Mouse (Mus musculus): ENCODE measurements at regions not wholly inside any gene's neighbourhood (a gene's known extent, or its start where the extent isn't known, plus 50 kb on each side); places are given as distances from the start of the nearest gene placed in this dataset.

DNA sequence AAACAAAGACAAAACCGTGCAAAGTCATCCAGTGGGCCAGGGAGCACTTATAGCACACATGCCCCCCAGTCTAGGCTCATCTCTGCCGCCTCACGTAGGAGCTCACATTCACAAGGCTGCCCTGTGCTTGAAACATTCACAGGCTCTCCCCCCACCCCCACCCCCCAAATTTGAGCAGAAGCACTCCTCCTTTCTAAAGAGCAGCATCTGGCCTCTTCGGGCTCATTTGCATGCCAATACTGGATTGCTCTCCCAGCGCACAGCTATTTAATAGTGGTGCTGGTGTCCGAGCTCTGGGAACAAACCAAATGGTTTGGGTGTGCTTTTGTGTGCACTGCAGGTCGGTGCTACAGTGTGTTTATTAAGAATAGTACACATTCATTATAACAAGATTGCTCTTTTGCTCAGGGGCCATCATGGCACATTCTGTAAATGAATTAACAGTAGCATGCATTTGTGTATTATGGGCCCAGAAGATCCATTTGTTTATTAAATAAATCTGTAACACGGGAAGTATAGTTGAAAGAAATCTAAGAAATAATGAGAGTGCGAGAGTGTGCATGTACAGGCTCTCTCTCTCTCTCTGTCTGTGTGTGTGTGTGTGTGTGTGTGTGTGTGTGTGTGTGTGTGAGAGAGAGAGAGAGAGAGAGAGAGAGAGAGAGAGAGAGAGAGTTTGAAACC, 108.3 kb upstream of the Zeb2 start:
- DNase-seq (ENCODE audit: low read depth, low spot score) = no peak
- no peaks in the 10 kb centered on the region for H3K27me3 ChIP-seq (ENCODE audit: control insufficient read depth, insufficient read depth, low read length, poor library complexity, severe bottlenecking)
- no peaks in the 10 kb centered on the region for H3K36me3 ChIP-seq (ENCODE audit: control insufficient read depth, insufficient read depth, low read length, poor library complexity, severe bottlenecking)

DNA sequence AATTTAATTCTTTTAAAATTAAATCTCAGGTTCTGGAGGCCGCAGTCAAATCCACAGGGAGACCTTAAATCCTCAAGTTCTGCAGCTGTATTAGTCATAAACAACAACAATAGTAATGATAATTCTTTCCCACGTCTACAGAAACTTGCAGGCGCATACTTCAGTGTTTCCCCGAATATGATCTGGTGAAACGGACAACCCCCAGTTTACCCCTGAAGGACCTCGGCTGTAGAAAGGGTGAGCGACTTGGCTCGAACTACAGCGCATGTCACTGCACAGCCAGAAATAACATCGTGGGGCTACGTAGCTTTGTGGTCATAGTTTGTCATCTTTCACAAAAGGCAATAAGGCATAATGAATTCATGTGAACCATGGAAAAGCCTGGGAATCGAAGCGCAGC, 105.0 kb upstream of the Zeb2 start:
- Histone ChIP-seq H3K36me3 (ENCODE audit: control insufficient read depth, insufficient read depth, low read length, poor library complexity, severe bottlenecking) (no peaks in the 10 kb centered on the region), H3K27me3 (ENCODE audit: control insufficient read depth, insufficient read depth, low read length, poor library complexity, severe bottlenecking) (no peaks in the 10 kb centered on the region)
- no peak for DNase-seq (ENCODE audit: low read depth, low spot score)

DNA sequence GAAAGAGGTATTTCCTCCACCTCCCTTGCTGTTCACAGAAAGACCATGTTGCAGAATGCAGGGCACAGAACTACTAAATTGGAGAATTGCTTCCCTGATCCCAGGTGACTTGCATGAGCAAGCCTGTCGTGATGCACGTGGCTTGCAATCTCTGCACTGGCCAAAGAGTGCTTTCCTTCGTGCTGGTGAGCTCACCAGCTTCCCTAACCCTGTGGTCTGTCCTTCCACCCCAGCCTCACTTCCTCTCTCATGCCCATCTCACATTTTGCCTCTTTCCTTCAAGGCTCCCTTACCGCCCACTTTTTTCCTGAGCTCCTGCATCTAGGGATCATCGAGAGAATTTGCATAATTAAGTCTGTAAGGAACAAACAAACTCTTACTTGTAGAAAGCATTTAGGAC, 102.7 kb upstream of the Zeb2 start:
- DNase-seq (ENCODE audit: low read depth, low spot score) = no peak
- Histone ChIP-seq H3K36me3 (ENCODE audit: control insufficient read depth, insufficient read depth, low read length, poor library complexity, severe bottlenecking) (no peaks in the 10 kb centered on the region), H3K27me3 (ENCODE audit: control insufficient read depth, insufficient read depth, low read length, poor library complexity, severe bottlenecking) (no peaks in the 10 kb centered on the region)

DNA sequence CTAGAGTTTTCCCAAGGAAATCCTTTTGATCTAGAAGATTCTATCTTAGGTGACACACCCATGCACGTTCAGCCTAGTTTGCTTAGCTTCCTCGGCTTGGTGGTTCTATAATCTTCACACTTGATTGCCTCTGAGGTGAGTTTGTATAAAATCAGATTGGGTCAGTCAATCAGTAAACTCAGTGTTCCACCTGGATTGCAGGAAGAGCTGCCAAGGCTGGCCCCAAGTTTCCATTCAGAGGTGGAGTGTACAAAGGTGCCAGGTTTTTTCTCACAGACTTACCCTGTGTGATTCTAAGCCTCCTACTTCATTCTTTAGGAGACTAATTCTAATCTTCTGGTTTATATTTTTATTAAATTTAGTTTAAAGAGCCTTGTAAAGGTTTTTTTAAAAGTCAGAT, 95.6 kb upstream of the Zeb2 start:
- no peak for DNase-seq (ENCODE audit: low read depth, low spot score)
- no peaks in the 10 kb centered on the region for H3K36me3 ChIP-seq (ENCODE audit: control insufficient read depth, insufficient read depth, low read length, poor library complexity, severe bottlenecking)
- H3K27me3 ChIP-seq (ENCODE audit: control insufficient read depth, insufficient read depth, low read length, poor library complexity, severe bottlenecking) = no peaks in the 10 kb centered on the region

DNA sequence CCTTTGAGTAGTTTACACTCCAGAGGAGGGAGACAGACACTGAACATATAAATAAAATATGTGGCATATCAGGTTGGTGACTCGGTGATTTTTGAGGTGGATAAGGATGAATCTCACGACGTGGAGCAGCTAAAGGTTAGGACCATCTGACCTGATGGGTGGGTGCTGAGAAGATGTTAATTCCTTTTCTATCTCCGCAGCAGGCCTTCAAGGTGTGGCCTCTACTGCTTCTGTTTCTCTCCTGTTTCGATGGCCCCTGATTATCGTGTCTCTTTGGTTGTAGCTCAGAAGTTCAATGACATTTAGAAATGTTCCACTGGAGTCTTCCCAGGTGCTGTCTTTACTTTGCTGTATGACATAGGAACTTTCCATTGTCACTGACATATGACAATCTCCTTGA, 91.3 kb upstream of the Zeb2 start:
- H3K36me3 ChIP-seq (ENCODE audit: control insufficient read depth, insufficient read depth, low read length, poor library complexity, severe bottlenecking) = no peaks in the 10 kb centered on the region
- H3K27me3 ChIP-seq (ENCODE audit: control insufficient read depth, insufficient read depth, low read length, poor library complexity, severe bottlenecking) = no peaks in the 10 kb centered on the region
- no peak for DNase-seq (ENCODE audit: low read depth, low spot score)

DNA sequence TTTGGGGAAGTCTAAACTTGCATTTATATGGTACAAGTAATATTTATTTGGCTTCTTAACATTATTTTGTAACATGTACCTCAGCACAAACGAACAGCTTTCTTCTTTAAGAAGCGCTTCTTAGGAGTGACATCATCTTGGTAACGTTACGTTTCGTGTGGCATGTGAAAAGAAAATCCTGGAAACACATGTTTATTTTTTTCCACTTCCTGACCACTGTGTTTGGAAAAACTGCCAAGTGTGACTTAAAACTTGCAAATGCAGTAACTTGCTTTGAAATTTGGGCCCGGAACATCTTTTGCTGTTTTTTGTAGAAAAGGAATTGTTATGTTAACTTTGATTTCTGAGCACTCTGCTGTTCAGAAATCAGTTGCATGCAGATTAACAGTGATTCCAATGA, 88.6 kb upstream of the Zeb2 start:
- DNase-seq (ENCODE audit: low read depth, low spot score) = no peak
- H3K27me3 ChIP-seq (ENCODE audit: control insufficient read depth, insufficient read depth, low read length, poor library complexity, severe bottlenecking) = no peaks in the 10 kb centered on the region
- H3K36me3 ChIP-seq (ENCODE audit: control insufficient read depth, insufficient read depth, low read length, poor library complexity, severe bottlenecking) = no peaks in the 10 kb centered on the region

DNA sequence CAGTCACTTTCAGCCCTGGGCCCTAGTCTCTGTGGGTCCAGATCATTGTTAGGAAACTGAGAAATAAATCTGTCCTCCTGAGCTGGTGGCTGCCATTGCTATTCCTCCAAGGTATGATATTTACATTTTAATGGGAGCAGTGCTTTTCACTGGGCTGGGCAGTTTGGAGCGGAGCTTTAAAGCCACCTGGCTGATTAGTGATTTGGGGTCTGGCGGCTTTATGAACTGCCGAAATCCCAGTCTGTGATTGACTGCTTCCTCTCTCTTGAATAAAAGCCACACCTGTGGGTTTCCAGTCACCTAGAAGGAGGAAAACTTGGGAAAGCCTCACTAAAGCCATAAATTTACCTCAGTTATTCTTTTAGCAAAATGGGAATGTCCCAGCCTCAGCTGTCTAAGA, 88.0 kb upstream of the Zeb2 start:
- no peak for DNase-seq (ENCODE audit: low read depth, low spot score)
- no peaks in the 10 kb centered on the region for H3K36me3 ChIP-seq (ENCODE audit: control insufficient read depth, insufficient read depth, low read length, poor library complexity, severe bottlenecking)
- no peaks in the 10 kb centered on the region for H3K27me3 ChIP-seq (ENCODE audit: control insufficient read depth, insufficient read depth, low read length, poor library complexity, severe bottlenecking)

DNA sequence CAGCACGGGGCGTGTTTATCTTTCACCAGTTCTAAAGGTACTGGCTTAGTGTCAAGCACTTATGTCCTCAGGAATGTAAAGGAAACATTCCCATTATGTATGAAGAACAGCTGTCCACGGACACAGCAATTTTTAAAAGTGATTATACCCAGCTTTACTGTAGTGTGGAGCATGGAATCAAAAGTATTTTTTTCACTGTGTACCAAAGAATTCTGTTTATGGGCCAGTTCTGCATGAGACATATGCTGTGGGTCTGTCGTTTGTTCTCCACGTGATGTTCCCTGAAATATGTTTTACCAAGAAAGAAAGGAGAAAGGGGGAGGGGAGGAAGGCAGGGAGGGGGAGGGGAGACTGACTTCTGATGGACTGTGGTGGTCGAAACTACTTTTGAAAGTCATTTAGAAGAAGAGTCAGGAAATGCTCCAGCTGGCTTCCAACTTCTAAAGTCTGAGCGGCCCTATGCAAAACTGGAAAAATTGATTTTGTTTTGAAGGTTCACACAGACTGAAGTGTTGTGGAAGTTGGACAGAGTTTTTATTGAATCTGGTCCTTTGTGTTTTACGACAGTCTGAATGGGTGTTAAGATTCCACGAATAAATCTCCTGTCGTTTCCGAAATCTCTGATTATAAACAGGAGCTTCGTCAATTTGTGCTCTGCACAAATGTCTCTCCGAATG, 80.9 kb upstream of the Zeb2 start:
- H3K27me3 ChIP-seq (ENCODE audit: control insufficient read depth, insufficient read depth, low read length, poor library complexity, severe bottlenecking) = no peaks in the 10 kb centered on the region
- no peaks in the 10 kb centered on the region for H3K36me3 ChIP-seq (ENCODE audit: control insufficient read depth, insufficient read depth, low read length, poor library complexity, severe bottlenecking)
- no peak for DNase-seq (ENCODE audit: low read depth, low spot score)

DNA sequence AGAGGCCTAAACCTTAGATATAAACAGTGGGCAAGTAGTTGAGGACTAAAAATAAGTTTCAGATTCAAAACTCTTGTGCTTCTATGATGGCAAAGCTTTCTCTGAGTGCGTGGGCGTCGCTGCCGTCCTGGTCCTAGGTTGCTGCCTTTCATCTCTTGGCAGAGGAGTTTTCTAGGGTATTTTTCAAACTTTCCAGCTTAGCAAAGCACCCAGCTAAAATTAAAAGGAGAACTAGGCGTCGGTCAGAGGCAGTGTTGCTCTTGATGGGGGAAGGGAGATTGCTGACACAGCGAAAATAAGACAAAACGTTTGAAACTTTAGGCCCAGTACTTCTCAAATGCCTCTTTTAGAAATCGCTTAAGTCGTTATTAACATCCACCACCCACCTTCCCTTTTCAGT, 80.1 kb upstream of the Zeb2 start:
- Histone ChIP-seq H3K27me3 (ENCODE audit: control insufficient read depth, insufficient read depth, low read length, poor library complexity, severe bottlenecking) (no peaks in the 10 kb centered on the region), H3K36me3 (ENCODE audit: control insufficient read depth, insufficient read depth, low read length, poor library complexity, severe bottlenecking) (no peaks in the 10 kb centered on the region)
- peak; percentile 56 for DNase-seq (ENCODE audit: low read depth, low spot score)

DNA sequence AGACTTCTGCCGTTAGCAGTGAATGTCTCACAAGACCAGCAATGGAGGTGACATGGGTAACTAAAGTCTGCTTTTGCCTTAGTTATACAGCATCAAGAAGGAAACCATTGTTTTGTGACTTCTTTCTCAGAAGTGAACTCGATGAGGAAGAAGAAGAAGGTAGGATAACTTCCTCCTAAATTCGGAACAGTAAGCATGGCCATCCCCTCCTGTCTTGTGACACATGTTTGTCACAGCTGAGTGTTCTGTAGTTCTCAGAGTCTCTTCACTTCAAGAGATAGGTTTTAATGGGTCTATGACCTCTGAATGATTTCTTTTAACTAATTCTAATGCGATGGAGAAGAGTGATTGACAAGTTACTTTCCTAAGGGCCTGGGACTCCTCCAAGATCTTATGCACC, 79.3 kb upstream of the Zeb2 start:
- H3K27me3 ChIP-seq (ENCODE audit: control insufficient read depth, insufficient read depth, low read length, poor library complexity, severe bottlenecking) = no peaks in the 10 kb centered on the region
- H3K36me3 ChIP-seq (ENCODE audit: control insufficient read depth, insufficient read depth, low read length, poor library complexity, severe bottlenecking) = no peaks in the 10 kb centered on the region
- DNase-seq (ENCODE audit: low read depth, low spot score) = peak; percentile 65

DNA sequence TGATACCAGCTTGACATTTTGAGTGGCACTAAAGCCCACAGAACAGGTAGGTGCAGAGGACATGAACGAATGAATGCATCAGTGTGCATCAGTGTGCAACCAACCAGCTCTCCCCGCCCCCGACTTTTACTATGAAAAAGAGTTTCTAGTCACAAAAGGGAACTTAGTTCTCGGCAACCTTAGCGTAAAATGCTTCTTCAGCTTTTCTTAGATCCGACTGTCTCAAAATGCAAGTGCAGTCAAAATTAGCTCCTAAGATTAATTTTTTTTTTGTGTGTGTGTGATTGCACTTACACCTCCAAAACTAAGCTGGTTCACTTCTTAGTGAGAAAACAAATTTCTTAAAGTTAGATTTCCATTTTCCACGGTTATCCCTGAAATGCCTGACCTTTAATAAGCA, 77.1 kb upstream of the Zeb2 start:
- H3K27me3 ChIP-seq (ENCODE audit: control insufficient read depth, insufficient read depth, low read length, poor library complexity, severe bottlenecking) = no peaks in the 10 kb centered on the region
- peak; percentile 70 for DNase-seq (ENCODE audit: low read depth, low spot score)
- no peaks in the 10 kb centered on the region for H3K36me3 ChIP-seq (ENCODE audit: control insufficient read depth, insufficient read depth, low read length, poor library complexity, severe bottlenecking)

DNA sequence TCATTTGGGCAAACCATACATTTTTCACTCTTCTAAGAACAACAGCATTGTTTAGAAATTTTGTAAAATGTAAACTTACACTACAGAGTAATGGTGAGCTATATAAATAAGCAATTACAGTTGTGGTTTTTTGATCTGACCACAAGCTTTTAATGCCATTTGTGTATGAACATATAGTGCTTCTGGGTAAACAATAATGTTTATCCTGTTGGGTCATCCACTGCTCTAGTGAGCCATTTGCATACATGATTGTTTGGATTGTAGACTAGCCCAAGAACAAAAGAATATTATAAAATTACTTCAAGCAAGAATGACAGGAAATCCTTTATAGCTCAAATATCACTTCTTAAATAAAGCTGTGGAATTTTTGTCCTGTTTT, 68.4 kb upstream of the Zeb2 start:
- Histone ChIP-seq H3K27me3 (ENCODE audit: control insufficient read depth, insufficient read depth, low read length, poor library complexity, severe bottlenecking) (no peaks in the 10 kb centered on the region), H3K36me3 (ENCODE audit: control insufficient read depth, insufficient read depth, low read length, poor library complexity, severe bottlenecking) (no peaks in the 10 kb centered on the region)
- no peak for DNase-seq (ENCODE audit: low read depth, low spot score)

DNA sequence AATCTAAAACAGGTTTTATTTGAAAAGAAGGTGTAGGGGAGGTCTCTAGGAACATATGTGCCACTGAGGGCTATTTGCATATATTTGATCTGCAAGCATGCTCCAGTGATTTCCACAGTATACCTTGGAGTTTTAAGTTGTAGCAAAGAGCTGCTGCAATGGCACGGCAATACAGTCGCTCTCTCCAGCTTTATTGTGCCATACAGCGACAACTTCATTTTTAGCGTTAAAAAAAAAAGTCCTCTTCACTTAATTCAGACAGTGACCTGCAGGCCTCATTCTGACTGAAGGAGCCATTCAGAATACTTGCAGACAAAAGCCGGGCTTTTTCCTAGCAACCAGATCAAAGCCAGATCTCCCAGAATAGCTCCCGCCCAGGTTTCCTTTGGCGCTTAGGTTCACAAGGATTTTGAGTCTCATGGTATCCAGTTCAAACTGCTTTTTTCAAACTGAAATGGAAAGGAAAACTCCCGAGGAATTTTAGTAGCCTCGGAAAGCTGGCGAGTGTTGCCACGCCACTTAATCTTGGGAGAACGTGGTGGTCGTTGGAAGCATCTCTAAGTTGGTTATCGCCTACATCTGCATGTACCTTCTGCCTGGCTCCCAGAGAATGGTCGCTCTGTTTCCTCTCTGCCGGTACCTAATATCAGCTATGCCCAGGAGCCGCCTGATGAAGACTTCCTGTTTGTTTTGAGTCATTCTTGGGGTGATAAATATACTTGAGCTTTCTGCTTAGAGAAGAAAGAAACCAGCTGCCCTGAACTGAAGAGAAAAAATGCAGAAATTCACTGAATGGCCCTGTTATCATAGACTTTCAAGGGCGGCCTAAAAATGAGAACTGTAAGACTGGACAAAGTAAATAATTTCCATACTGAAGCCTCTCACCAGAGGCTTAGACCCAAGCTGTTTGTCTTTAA, 67.8 kb upstream of the Zeb2 start:
- DNase-seq (ENCODE audit: low read depth, low spot score) = peak; percentile 20
- no peaks in the 10 kb centered on the region for H3K36me3 ChIP-seq (ENCODE audit: control insufficient read depth, insufficient read depth, low read length, poor library complexity, severe bottlenecking)
- no peaks in the 10 kb centered on the region for H3K27me3 ChIP-seq (ENCODE audit: control insufficient read depth, insufficient read depth, low read length, poor library complexity, severe bottlenecking)

DNA sequence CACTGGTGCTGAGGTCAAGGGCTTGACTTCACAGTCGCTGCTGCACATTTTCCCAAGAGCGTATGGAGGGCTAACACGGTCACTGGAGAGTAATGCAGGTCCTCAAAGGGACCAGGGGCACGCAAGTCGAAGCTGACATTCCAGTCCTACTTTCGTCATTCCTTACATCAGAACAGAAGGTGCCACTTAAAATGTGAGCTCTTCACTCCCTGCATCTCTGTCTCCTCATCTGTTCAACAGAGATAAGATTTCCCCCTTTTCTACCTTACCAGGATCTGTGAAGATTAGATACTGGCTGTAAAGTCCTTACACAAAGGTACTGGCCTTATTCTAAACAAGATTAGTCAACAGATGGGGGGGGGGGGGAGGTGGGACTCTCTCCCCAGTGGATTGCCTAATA, 67.0 kb upstream of the Zeb2 start:
- H3K27me3 ChIP-seq (ENCODE audit: control insufficient read depth, insufficient read depth, low read length, poor library complexity, severe bottlenecking) = no peaks in the 10 kb centered on the region
- DNase-seq (ENCODE audit: low read depth, low spot score) = no peak
- no peaks in the 10 kb centered on the region for H3K36me3 ChIP-seq (ENCODE audit: control insufficient read depth, insufficient read depth, low read length, poor library complexity, severe bottlenecking)

DNA sequence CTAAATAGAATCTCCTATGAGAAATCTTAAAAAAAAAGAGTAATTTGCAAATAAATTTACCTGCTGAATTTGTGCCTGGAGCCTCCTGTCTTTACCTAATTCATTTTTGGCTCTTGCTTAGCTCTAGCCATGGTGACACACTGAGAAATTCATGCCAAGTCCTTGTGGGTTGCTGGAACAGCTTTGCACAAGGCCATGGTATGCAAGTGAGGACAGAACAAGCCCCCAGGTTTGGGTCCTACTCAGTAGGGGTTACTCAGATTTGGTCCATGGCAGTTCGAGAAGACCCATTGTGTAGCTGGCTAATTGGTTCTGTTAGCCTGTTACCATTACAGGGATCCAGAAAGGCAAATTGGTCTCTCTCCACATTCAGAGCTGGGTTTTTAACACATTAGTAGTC, 65.7 kb upstream of the Zeb2 start:
- Histone ChIP-seq H3K36me3 (ENCODE audit: control insufficient read depth, insufficient read depth, low read length, poor library complexity, severe bottlenecking) (no peaks in the 10 kb centered on the region), H3K27me3 (ENCODE audit: control insufficient read depth, insufficient read depth, low read length, poor library complexity, severe bottlenecking) (no peaks in the 10 kb centered on the region)
- no peak for DNase-seq (ENCODE audit: low read depth, low spot score)

All from splenic B cell, adult 2 months (primary cell).